ENCODE assay signal across 24 mouse cellular contexts in genomic region chr3:5766256-5766655, GRCm38 (mm10). TPM values are rescaled to one million over a fixed set of nuclear protein-coding genes. Genes with fewer than 3 reads are reported as not detected.
DNase-seq lines count a peak whose midpoint lies in the region; ATAC-seq lines count a peak whose summit lies in the region.
"Had no signal": no experiment of that assay in that cellular context is flagged by ENCODE, and none has a peak within 500 bp of the region (broad histone marks: within the 10 kb centered on the region; RNA-seq: fewer than 3 reads in every experiment).

No protein-coding gene starts in this region.

- H3K27me3 ChIP-seq in forebrain, embryonic 12.5 days: no peaks in the 10 kb centered on the region
- H3K27me3 ChIP-seq in forebrain, embryonic 10.5 days (ENCODE audit: poor library complexity, severe bottlenecking): no peaks in the 10 kb centered on the region
- H3K27me3 ChIP-seq in midbrain, embryonic 13.5 days: no peaks in the 10 kb centered on the region
- no peaks in the 10 kb centered on the region for H3K27me3 ChIP-seq in midbrain, embryonic 10.5 days (ENCODE audit: low read depth, poor library complexity, severe bottlenecking)
- no peaks in the 10 kb centered on the region for H3K27me3 ChIP-seq in midbrain, embryonic 15.5 days (replicated peaks)
- H3K27me3 ChIP-seq: embryonic facial prominence, embryonic 15.5 days; heart, embryonic 12.5 days had no signal

- peak; percentile 41; the same call in 1 of the 2 replicates for ATAC-seq in forebrain, embryonic 12.5 days (ENCODE audit: low FRiP score)
- 0 out of 2 replicates have a peak, but pooled peaks have one; percentile 48 for ATAC-seq in midbrain, embryonic 13.5 days
- ATAC-seq in midbrain, embryonic 15.5 days (replicated peaks): peak; percentile 81
- no peak for ATAC-seq in megakaryocyte, adult 5-6 weeks (ENCODE audit: poor library complexity, severe bottlenecking)
- ATAC-seq: activated CD4-positive, CD25-positive, alpha-beta regulatory T cell, adult 4 months; inflammation-experienced regulatory T-cells, adult 6 months; lung, postnatal 0 days had no signal

- 50% methylated on average over 3 of the region's 3 CpGs for WGBS in forebrain, embryonic 12.5 days
- 78% methylated on average over 3 of the region's 3 CpGs for WGBS in forebrain, embryonic 10.5 days
- WGBS in midbrain, embryonic 13.5 days: 31% methylated on average over 3 of the region's 3 CpGs
- WGBS in midbrain, embryonic 10.5 days: 77% methylated on average over 3 of the region's 3 CpGs
- 30% methylated on average over 3 of the region's 3 CpGs for WGBS in midbrain, embryonic 15.5 days

- no peak overlapping the region for H3K27ac ChIP-seq in forebrain, embryonic 12.5 days
- H3K27ac ChIP-seq in forebrain, embryonic 10.5 days: no peak overlapping the region
- H3K27ac ChIP-seq in midbrain, embryonic 13.5 days: no peak overlapping the region
- H3K27ac ChIP-seq in midbrain, embryonic 10.5 days (replicated peaks): no peak overlapping the region
- H3K27ac ChIP-seq in midbrain, embryonic 15.5 days: no peak overlapping the region
- H3K27ac ChIP-seq: embryonic facial prominence, embryonic 15.5 days; hindbrain, embryonic 10.5 days; left cerebral cortex, adult 2 months had no signal

- no peak overlapping the region for H3K9ac ChIP-seq in forebrain, embryonic 12.5 days
- H3K9ac ChIP-seq in midbrain, embryonic 13.5 days (replicated peaks): no peak overlapping the region
- no peak overlapping the region for H3K9ac ChIP-seq in midbrain, embryonic 15.5 days
- H3K9ac ChIP-seq: embryonic facial prominence, embryonic 15.5 days; heart, embryonic 12.5 days had no signal

- H3K4me3 ChIP-seq in forebrain, embryonic 12.5 days (replicated peaks): no peak overlapping the region
- no peak overlapping the region for H3K4me3 ChIP-seq in forebrain, embryonic 10.5 days
- no peak overlapping the region for H3K4me3 ChIP-seq in midbrain, embryonic 13.5 days (replicated peaks)
- no peak overlapping the region for H3K4me3 ChIP-seq in midbrain, embryonic 10.5 days
- no peak overlapping the region for H3K4me3 ChIP-seq in midbrain, embryonic 15.5 days
- H3K4me3 ChIP-seq: embryonic facial prominence, embryonic 15.5 days; heart, embryonic 12.5 days; hindbrain, embryonic 10.5 days; left cerebral cortex, adult 2 months had no signal

- DNase-seq in forebrain, embryonic 10.5 days (ENCODE audit: extremely low spot score, low spot score): no peak
- DNase-seq in midbrain, embryonic 10.5 days (ENCODE audit: low spot score): no peak
- no peak for DNase-seq in lung, postnatal 36 days
- DNase-seq: adrenal gland, postnatal 14 days; cerebellum, adult 9-10 months; gastrocnemius, postnatal 25 days; heart, adult 18-20 months; heart, postnatal 10 days; kidney, adult 18-20 months; kidney, postnatal 4 days; thymus, adult 18-20 months; thymus, postnatal 36 days had no signal

- H3K4me2 ChIP-seq in forebrain, embryonic 12.5 days: no peak overlapping the region
- H3K4me2 ChIP-seq in midbrain, embryonic 13.5 days (replicated peaks): no peak overlapping the region
- no peak overlapping the region for H3K4me2 ChIP-seq in midbrain, embryonic 15.5 days
- H3K4me2 ChIP-seq: embryonic facial prominence, embryonic 15.5 days; heart, embryonic 12.5 days had no signal

- no peaks in the 10 kb centered on the region for H3K9me3 ChIP-seq in forebrain, embryonic 12.5 days
- H3K9me3 ChIP-seq in forebrain, embryonic 10.5 days: no peaks in the 10 kb centered on the region
- no peaks in the 10 kb centered on the region for H3K9me3 ChIP-seq in midbrain, embryonic 13.5 days
- H3K9me3 ChIP-seq in midbrain, embryonic 10.5 days (replicated peaks): no peaks in the 10 kb centered on the region
- H3K9me3 ChIP-seq in midbrain, embryonic 15.5 days: no peaks in the 10 kb centered on the region
- H3K9me3 ChIP-seq: embryonic facial prominence, embryonic 15.5 days; heart, embryonic 12.5 days; hindbrain, embryonic 10.5 days had no signal

- no peaks in the 10 kb centered on the region for H3K4me1 ChIP-seq in forebrain, embryonic 12.5 days
- H3K4me1 ChIP-seq in forebrain, embryonic 10.5 days: no peaks in the 10 kb centered on the region
- no peaks in the 10 kb centered on the region for H3K4me1 ChIP-seq in midbrain, embryonic 13.5 days (replicated peaks)
- no peaks in the 10 kb centered on the region for H3K4me1 ChIP-seq in midbrain, embryonic 10.5 days
- H3K4me1 ChIP-seq in midbrain, embryonic 15.5 days: no peaks in the 10 kb centered on the region; the same call in 1 of the 2 replicates
- H3K4me1 ChIP-seq: embryonic facial prominence, embryonic 15.5 days; heart, embryonic 12.5 days; hindbrain, embryonic 10.5 days had no signal

- H3K36me3 ChIP-seq in forebrain, embryonic 12.5 days (replicated peaks): no peaks in the 10 kb centered on the region
- no peaks in the 10 kb centered on the region for H3K36me3 ChIP-seq in forebrain, embryonic 10.5 days (replicated peaks)
- H3K36me3 ChIP-seq in midbrain, embryonic 13.5 days: no peaks in the 10 kb centered on the region
- H3K36me3 ChIP-seq in midbrain, embryonic 10.5 days: no peaks in the 10 kb centered on the region
- H3K36me3 ChIP-seq in midbrain, embryonic 15.5 days (replicated peaks): no peaks in the 10 kb centered on the region
- H3K36me3 ChIP-seq: embryonic facial prominence, embryonic 15.5 days; heart, embryonic 12.5 days; hindbrain, embryonic 10.5 days had no signal

RNA-seq across cellular contexts. Expression of gene Gm8797, which starts 15.7 kb away (rescaled TPM):
- 15.5 and 22.1 TPM in 2 replicates for polyA plus RNA-seq in forebrain, embryonic 12.5 days (2016; fragmentation: Nextera tagmentation; extraction: Ambion mirVana)
- 17.4 and 18.3 TPM in 2 replicates for polyA plus RNA-seq in forebrain, embryonic 10.5 days (2016; fragmentation: Nextera tagmentation; extraction: Ambion mirVana)
- polyA plus RNA-seq in midbrain, embryonic 13.5 days (2015; fragmentation: Nextera tagmentation; extraction: Ambion mirVana): 22.8 and 25.7 TPM in 2 replicates
- polyA plus RNA-seq in midbrain, embryonic 10.5 days (2016; fragmentation: Nextera tagmentation; extraction: Ambion mirVana): 19.4 and 19.6 TPM in 2 replicates
- polyA plus RNA-seq in midbrain, embryonic 15.5 days (2015; fragmentation: Nextera tagmentation; extraction: Ambion mirVana): 17.7 and 27.4 TPM in 2 replicates
- 4.9 TPM in 1 of 2 replicates, not detected in the other for total RNA-seq in megakaryocyte, adult 5-6 weeks (2015)
- 32.3 and 33.2 TPM in 2 replicates for total RNA-seq in megakaryocyte, adult 5-6 weeks (2017)
- total RNA-seq: liver, adult 2 months had no signal
- polyA plus RNA-seq: liver, adult 2 months had no signal
